Mouse (Mus musculus) liver, postnatal 0 days (tissue): ENCODE results near the gene Myof.

Experiments
- CTCF ChIP-seq: sonication (generic); IDR thresholded peaks from 2 replicates; pipeline ENCODE4 v1.5.1; 2016; ENCODE audit warnings: antibody characterized with exemption, low read depth
- EP300 ChIP-seq: IDR thresholded peaks from 2 replicates; pipeline ENCODE4 v1.6.1; 2016; ENCODE audit warnings: antibody characterized with exemption, low read depth, mild to moderate bottlenecking

DNA sequence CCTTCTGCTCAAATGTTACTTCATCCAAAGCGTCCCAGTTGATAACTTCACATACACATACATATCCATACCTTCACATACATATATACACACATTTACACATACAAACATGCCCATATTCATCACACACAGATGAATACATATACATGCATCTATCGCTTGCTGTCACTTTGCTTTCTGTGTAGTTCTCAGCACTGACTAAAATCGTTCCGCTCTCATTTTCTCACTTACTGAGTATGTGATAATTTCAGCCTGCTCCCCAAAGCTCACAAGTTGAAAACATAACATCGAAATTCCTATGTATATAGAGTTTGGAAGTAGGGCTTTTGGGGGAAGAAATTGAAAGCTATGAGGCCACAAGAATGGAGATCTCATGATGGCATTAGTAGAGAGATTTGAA lies 67.4 kb downstream of the Myof start:
- TF ChIP-seq CTCF (no peak), EP300 (no peak)
